Mouse (Mus musculus) myocyte (in vitro differentiated cells): ENCODE measurements around the gene Tlr9. TPM values are rescaled to one million over a fixed set of nuclear protein-coding genes. Genes with fewer than 3 reads are reported as not detected.

Experiments used
- H3K27me3 ChIP-seq: one replicate; pipeline ENCODE4 v1.6.1; 2011; ENCODE audit not compliant: control insufficient read depth, insufficient read depth, insufficient read length
- H3K36me3 ChIP-seq: one replicate; pipeline ENCODE4 v1.6.1; 2011; ENCODE audit not compliant: control insufficient read depth, insufficient read depth
- H3K4me2 ChIP-seq: one replicate; pipeline ENCODE4 v1.6.1; 2011; ENCODE audit warnings: low read depth, control low read depth
- H3K4me3 ChIP-seq: one replicate; pipeline ENCODE4 v1.5.1; 2011; ENCODE audit warnings: mild to moderate bottlenecking, control low read depth, moderate library complexity
- H3K79me2 ChIP-seq: one replicate; pipeline ENCODE4 v1.6.1; 2011; ENCODE audit not compliant: control insufficient read depth, insufficient read depth
- H3ac ChIP-seq: one replicate; pipeline ENCODE4 v1.6.1; 2011; ENCODE audit not compliant: control insufficient read depth, insufficient read length
- CEBPB ChIP-seq: IDR thresholded peaks from 2 replicates; pipeline ENCODE4 v1.6.1; 2011; ENCODE audit warnings: mild to moderate bottlenecking, moderate library complexity; ENCODE audit not compliant: poor library complexity, insufficient read depth, severe bottlenecking
- E2F4 ChIP-seq: IDR thresholded peaks from one replicate; pipeline ENCODE4 v1.6.1; 2011; ENCODE audit warnings: mild to moderate bottlenecking, control low read depth, moderate library complexity; ENCODE audit not compliant: insufficient read depth
- MAX ChIP-seq: IDR thresholded peaks from one replicate; pipeline ENCODE4 v1.6.1; 2011; ENCODE audit warnings: low read depth, mild to moderate bottlenecking, control low read depth
- MYOD1 ChIP-seq, 3 experiments: IDR thresholded peaks; one replicate each; pipeline ENCODE4 v1.6.1; 2011; ENCODE audit warnings: control low read depth in 2 of 3, low read depth in 2 of 3, mild to moderate bottlenecking in 2 of 3, moderate library complexity in 1 of 3; ENCODE audit not compliant: insufficient read length in 2 of 3, control insufficient read depth in 1 of 3
- MYOG ChIP-seq, 3 experiments: IDR thresholded peaks; one replicate each; pipeline ENCODE4 v1.6.1; 2011; ENCODE audit warnings: control low read depth in 2 of 3, low read depth in 2 of 3, mild to moderate bottlenecking in 2 of 3; ENCODE audit not compliant: insufficient read length in 2 of 3, control insufficient read depth in 1 of 3, insufficient read depth in 1 of 3
- POLR2A ChIP-seq: IDR thresholded peaks from one replicate; pipeline ENCODE4 v1.6.1; 2011; ENCODE audit warnings: low read depth, mild to moderate bottlenecking, control low read depth, moderate library complexity; ENCODE audit not compliant: insufficient read length
- POLR2AphosphoS2 ChIP-seq: IDR thresholded peaks from one replicate; pipeline ENCODE4 v1.6.1; 2011; ENCODE audit warnings: low read depth, control low read depth; ENCODE audit not compliant: insufficient read length
- REST ChIP-seq: IDR thresholded peaks from one replicate; pipeline ENCODE4 v1.6.1; 2011; ENCODE audit warnings: mild to moderate bottlenecking, control low read depth, moderate library complexity; ENCODE audit not compliant: insufficient read depth, insufficient read length
- SRF ChIP-seq: IDR thresholded peaks from one replicate; pipeline ENCODE4 v1.6.1; 2011; ENCODE audit warnings: low read depth; ENCODE audit not compliant: control insufficient read depth, insufficient read length
- TCF12 ChIP-seq: IDR thresholded peaks from one replicate; pipeline ENCODE4 v1.6.1; 2011; ENCODE audit warnings: mild to moderate bottlenecking, control low read depth; ENCODE audit not compliant: poor library complexity, insufficient read depth, severe bottlenecking
- TCF3 ChIP-seq: IDR thresholded peaks from one replicate; pipeline ENCODE4 v1.6.1; 2011; ENCODE audit warnings: low read depth, control low read depth; ENCODE audit not compliant: insufficient read length
- USF1 ChIP-seq: IDR thresholded peaks from one replicate; pipeline ENCODE4 v1.6.1; 2011; ENCODE audit warnings: low read depth, mild to moderate bottlenecking, control low read depth, moderate library complexity
- polyA plus RNA-seq: library from polyadenylated mRNA; unstranded; fragments of >200 nt; fragmentation: generic; extraction: Trizol; gene quantifications from one replicate; pipeline ENCODE4 v1.2.1, GENCODE M21; 2012; ENCODE audit warnings: missing spikeins

The Tlr9 gene
- not detected for polyA plus RNA-seq

- H3K4me3 ChIP-seq = no peak within 1 kb of the TSS
These were observed at the start of gene Tlr9 for GRCm38 (mm10) chr9:106222261-106222851. Gene Tlr9 (plus strand): TSS chr9:106222598.

GRCm38 (mm10) chr9:106173363-106173762 lies 49.0 kb upstream of the Tlr9 start:
- H3K79me2 ChIP-seq = peaks cover 65% of the 10 kb centered on the region
- no peak for TF ChIP-seq MYOD1 (IDR thresholded peaks at IDR 0.05; ENCODE audit: control insufficient read depth in 1 of 3, insufficient read length in 2 of 3, low read depth in 2 of 3)
- TF ChIP-seq POLR2AphosphoS2 = no peak
- TF ChIP-seq MYOG (IDR thresholded peaks at IDR 0.05; ENCODE audit: control insufficient read depth in 1 of 3, insufficient read depth in 1 of 3, insufficient read length in 2 of 3, low read depth in 2 of 3) = no peak
- no peak for TF ChIP-seq MAX
- no peak for TF ChIP-seq REST
- no peak for TF ChIP-seq USF1
- TF ChIP-seq E2F4 = no peak
- TF ChIP-seq TCF12 = no peak
- TF ChIP-seq TCF3 = no peak
- TF ChIP-seq CEBPB = no peak
- TF ChIP-seq POLR2A = no peak
- TF ChIP-seq SRF = no peak
- peak overlapping the region; percentile 95 for H3K4me3 ChIP-seq
- no peak overlapping the region for H3ac ChIP-seq
- peaks cover 14% of the 10 kb centered on the region for H3K36me3 ChIP-seq
- no peaks in the 10 kb centered on the region for H3K27me3 ChIP-seq
- peak overlapping the region; percentile 80 for H3K4me2 ChIP-seq

More at GRCm38 (mm10) chr9:106222261-106222851, at the start of gene Tlr9:
- H3K27me3 ChIP-seq = peaks cover 25% of the 10 kb centered on the region
- H3K36me3 ChIP-seq = no peaks in the 10 kb centered on the region
- H3ac ChIP-seq = no peak within 1 kb of the TSS
- H3K4me2 ChIP-seq = no peak within 1 kb of the TSS
- no peaks in the 10 kb centered on the region for H3K79me2 ChIP-seq
- TF ChIP-seq MYOD1 (IDR thresholded peaks at IDR 0.05; ENCODE audit: control insufficient read depth in 1 of 3, insufficient read length in 2 of 3, low read depth in 2 of 3) (no peak), REST (no peak), CEBPB (no peak), POLR2AphosphoS2 (no peak), TCF12 (no peak), TCF3 (no peak), SRF (no peak), E2F4 (no peak), POLR2A (no peak), USF1 (no peak), MAX (no peak)

GRCm38 (mm10) chr9:106175552-106176200 lies 46.7 kb upstream of the Tlr9 start:
- Histone ChIP-seq H3K27me3 (no peaks in the 10 kb centered on the region), H3K4me3 (no peak overlapping the region), H3ac (no peak overlapping the region), H3K36me3 (peaks cover 23% of the 10 kb centered on the region), H3K79me2 (peaks cover 71% of the 10 kb centered on the region), H3K4me2 (no peak overlapping the region)
- TF ChIP-seq TCF12 (no peak), MYOG (IDR thresholded peaks at IDR 0.05; ENCODE audit: control insufficient read depth in 1 of 3, insufficient read depth in 1 of 3, insufficient read length in 2 of 3, low read depth in 2 of 3) (no peak), REST (no peak), TCF3 (no peak), SRF (no peak), MYOD1 (IDR thresholded peaks at IDR 0.05; ENCODE audit: control insufficient read depth in 1 of 3, insufficient read length in 2 of 3, low read depth in 2 of 3) (no peak), CEBPB (no peak), USF1 (no peak), POLR2A (no peak), E2F4 (no peak), MAX (no peak), POLR2AphosphoS2 (no peak)

- peaks cover 32% of the 10 kb centered on the region for H3K36me3 ChIP-seq
- H3K27me3 ChIP-seq = no peaks in the 10 kb centered on the region
- peaks cover 67% of the 10 kb centered on the region for H3K79me2 ChIP-seq
- no peak overlapping the region for H3ac ChIP-seq
- no peak overlapping the region for H3K4me2 ChIP-seq
- H3K4me3 ChIP-seq = no peak overlapping the region
- TF ChIP-seq CEBPB (no peak), MYOG (IDR thresholded peaks at IDR 0.05; ENCODE audit: control insufficient read depth in 1 of 3, insufficient read depth in 1 of 3, insufficient read length in 2 of 3, low read depth in 2 of 3) (no peak), TCF12 (no peak), MAX (no peak), TCF3 (no peak), USF1 (no peak)
These were observed 45.6 kb upstream of the Tlr9 start for GRCm38 (mm10) chr9:106176769-106177168.
